Mouse (Mus musculus) hindbrain, embryonic 10.5 days (tissue): ENCODE data around the gene Lin7c. TPM values are rescaled to one million over a fixed set of nuclear protein-coding genes. Genes with fewer than 3 reads are reported as not detected.

Experiments
- DNase-seq: peaks from one replicate; pipeline ENCODE4 v3.0.0-alpha.2; 2017; ENCODE audit warnings: low spot score
- H3K27ac ChIP-seq: fragments of 300-500 bp; sonication (generic); 2 replicates; pipeline ENCODE4 v1.5.1; 2016; ENCODE audit warnings: mild to moderate bottlenecking, moderate library complexity
- H3K27me3 ChIP-seq: fragments of 300-500 bp; sonication (generic); 2 replicates; pipeline ENCODE4 v1.6.1; 2016; ENCODE audit warnings: mild to moderate bottlenecking; ENCODE audit not compliant: poor library complexity, insufficient read depth, severe bottlenecking
- H3K36me3 ChIP-seq: fragments of 300-500 bp; sonication (generic); 2 replicates; pipeline ENCODE4 v1.6.1; 2016; ENCODE audit warnings: mild to moderate bottlenecking, moderate library complexity
- H3K4me1 ChIP-seq: fragments of 300-500 bp; sonication (generic); replicated peaks from 2 replicates; pipeline ENCODE4 v1.6.1; 2016; ENCODE audit warnings: mild to moderate bottlenecking
- H3K4me3 ChIP-seq: fragments of 300-500 bp; sonication (generic); 2 replicates; pipeline ENCODE4 v1.5.1; 2016; ENCODE audit warnings: mild to moderate bottlenecking, moderate library complexity
- H3K9me3 ChIP-seq: fragments of 300-500 bp; sonication (generic); 2 replicates; pipeline ENCODE4 v1.6.1; 2016; ENCODE audit warnings: mild to moderate bottlenecking, moderate library complexity
- WGBS: fragments of 180-500 bp; shearing (Covaris S2); methylation state at CpG from one replicate; pipeline ENCODE4 v1.1.7; 2016; 5-methylcytosine and 5-hydroxymethylcytosine counted together
- polyA plus RNA-seq: library from polyadenylated mRNA; unstranded; fragments of >200 nt; fragmentation: Nextera tagmentation; extraction: Ambion mirVana; gene quantifications from 2 replicates; pipeline ENCODE4 v1.2.1, GENCODE M21; 2016

Lin7c gene
- polyA plus RNA-seq, 1 experiment from 2014 or later, result 91.5 TPM

DNA sequence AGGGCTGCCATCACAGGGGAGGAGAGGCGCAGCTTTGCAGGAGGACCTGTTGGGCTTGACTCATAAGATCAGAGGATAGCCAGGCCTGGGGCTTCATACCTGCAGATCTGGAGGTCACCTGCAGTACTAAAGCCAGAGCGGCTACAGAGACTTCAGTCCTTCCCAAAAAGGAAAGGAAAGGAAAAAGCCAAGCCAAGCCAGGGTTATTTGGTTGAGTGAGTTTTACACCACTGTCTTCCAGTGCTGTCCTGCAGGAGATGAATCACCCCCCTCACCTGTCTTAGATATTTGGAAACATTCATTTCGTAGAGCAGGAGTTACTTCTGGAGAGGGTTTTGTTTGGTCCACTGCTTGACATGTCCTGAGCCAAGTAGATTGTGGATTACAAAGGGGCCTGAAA lies 42.5 kb downstream of the Lin7c start:
- Histone ChIP-seq H3K9me3 (no peaks in the 10 kb centered on the region), H3K36me3 (peaks cover 7% of the 10 kb centered on the region), H3K4me3 (no peak overlapping the region), H3K4me1 (peaks cover 52% of the 10 kb centered on the region), H3K27ac (no peak overlapping the region), H3K27me3 (no peaks in the 10 kb centered on the region)
- DNase-seq, result no peak
- WGBS, result 82% methylated on average over 3 of the region's 3 CpGs

DNA sequence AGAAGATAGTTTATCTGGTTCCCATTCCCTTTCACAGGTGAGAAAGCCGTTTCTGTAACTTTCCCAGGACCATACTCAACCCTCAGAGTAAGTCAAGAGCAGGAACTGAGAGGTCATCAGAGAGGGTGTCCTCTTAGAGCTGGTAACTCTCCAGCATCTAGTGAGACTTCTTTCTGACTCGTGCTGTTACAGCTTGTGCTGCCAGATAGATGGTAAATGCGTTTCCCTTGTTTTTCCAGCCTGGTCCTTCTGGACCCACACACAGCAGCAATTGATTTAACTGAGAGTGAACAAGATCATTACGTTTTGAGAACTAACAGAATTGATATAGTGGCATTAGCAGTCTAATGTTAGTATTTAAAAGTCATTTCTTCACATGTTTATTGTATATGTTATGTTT lies 43.4 kb downstream of the Lin7c start:
- Histone ChIP-seq H3K27me3 (no peaks in the 10 kb centered on the region), H3K4me1 (peaks cover 48% of the 10 kb centered on the region), H3K4me3 (no peak overlapping the region), H3K27ac (no peak overlapping the region), H3K9me3 (no peaks in the 10 kb centered on the region), H3K36me3 (peaks cover 16% of the 10 kb centered on the region)
- no peak for DNase-seq
- 80% methylated on average over 4 of the region's 4 CpGs for WGBS

DNA sequence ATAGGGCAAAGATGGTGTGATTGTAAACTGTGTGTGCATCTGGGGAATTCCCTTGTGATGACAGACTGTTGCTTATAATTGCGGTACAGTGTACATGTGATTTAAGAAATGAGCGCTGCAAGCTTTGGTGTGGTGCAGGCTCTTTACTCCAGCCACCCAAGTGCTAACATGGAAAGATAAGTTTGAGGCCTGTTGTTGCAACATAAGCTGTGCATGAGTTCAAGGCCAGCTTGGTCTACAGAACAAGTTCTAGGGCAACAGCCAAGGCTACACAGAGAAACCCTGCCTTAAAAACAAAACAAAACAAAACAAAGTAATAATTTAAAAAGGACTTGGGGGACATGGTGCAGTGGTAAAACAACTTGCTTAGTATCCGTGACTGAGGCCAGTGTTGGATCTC lies 44.5 kb downstream of the Lin7c start:
- no peaks in the 10 kb centered on the region for H3K9me3 ChIP-seq
- WGBS, result 93% methylated on average over 3 of the region's 3 CpGs
- H3K4me1 ChIP-seq, result peaks cover 46% of the 10 kb centered on the region
- no peak overlapping the region for H3K4me3 ChIP-seq
- H3K27ac ChIP-seq, result no peak overlapping the region
- no peaks in the 10 kb centered on the region for H3K27me3 ChIP-seq
- H3K36me3 ChIP-seq, result peaks cover 19% of the 10 kb centered on the region
- DNase-seq, result no peak

DNA sequence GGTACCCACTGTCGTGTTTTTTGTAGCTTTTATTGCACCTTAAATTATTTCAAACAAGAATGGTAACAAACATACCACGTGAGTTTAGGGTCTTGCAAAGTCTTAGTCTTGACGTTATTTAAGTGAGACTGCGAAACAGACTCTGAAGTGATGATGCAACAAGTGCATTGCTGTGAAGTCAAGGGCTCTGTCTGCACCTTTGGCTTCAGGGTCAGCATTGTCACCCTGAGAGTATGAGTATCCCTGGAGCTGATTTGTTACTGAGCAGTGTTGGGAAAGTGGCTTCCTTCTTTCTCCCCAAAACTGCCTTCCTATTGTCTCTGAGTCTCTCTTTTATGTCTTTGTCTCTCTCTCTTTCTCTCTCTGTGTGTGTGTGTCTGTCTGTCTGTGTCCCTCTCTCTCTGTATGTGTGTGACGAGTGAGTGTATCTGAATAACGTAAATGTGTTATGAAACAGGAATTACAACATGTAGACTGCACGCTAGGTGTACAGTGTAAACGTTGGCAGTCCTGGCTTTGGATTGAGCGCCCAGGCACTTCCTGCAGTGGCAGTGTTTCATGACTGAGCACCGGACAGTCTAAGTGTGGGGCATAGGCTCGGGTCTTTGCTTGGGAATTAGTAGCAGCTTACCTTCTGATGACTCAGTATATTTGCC lies 45.2 kb downstream of the Lin7c start:
- Histone ChIP-seq H3K9me3 (no peaks in the 10 kb centered on the region), H3K4me1 (peaks cover 49% of the 10 kb centered on the region), H3K27me3 (no peaks in the 10 kb centered on the region), H3K4me3 (no peak overlapping the region), H3K36me3 (peaks cover 16% of the 10 kb centered on the region), H3K27ac (peak overlapping the region; percentile 31; the same call in 1 of the 2 replicates)
- 75% methylated on average over 11 of the region's 11 CpGs for WGBS
- DNase-seq, result no peak

DNA sequence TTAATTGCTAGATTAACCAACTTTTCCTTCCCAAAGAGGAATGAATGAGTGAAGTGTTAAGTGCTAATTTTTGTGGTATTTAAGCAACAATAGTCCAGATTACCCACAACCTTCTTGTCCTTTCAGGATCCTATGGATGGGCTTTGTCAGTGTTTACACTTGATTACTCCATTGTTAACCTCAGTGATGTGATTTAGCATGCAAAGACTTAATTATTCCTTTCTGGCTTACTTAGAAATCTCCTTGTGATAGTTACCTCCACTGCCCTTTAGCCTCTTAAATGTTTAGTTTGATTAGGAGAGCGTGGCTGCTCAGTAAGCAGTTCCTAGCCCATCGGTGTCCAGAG lies 45.7 kb downstream of the Lin7c start:
- WGBS, result 52% methylated on average over 2 of the region's 2 CpGs
- H3K4me3 ChIP-seq, result no peak overlapping the region
- no peak for DNase-seq
- H3K36me3 ChIP-seq, result peaks cover 16% of the 10 kb centered on the region
- H3K27me3 ChIP-seq, result no peaks in the 10 kb centered on the region
- H3K27ac ChIP-seq, result 0 out of 2 replicates have a peak overlapping the region, but pooled peaks have one; percentile 31
- H3K9me3 ChIP-seq, result no peaks in the 10 kb centered on the region
- peaks cover 49% of the 10 kb centered on the region for H3K4me1 ChIP-seq

DNA sequence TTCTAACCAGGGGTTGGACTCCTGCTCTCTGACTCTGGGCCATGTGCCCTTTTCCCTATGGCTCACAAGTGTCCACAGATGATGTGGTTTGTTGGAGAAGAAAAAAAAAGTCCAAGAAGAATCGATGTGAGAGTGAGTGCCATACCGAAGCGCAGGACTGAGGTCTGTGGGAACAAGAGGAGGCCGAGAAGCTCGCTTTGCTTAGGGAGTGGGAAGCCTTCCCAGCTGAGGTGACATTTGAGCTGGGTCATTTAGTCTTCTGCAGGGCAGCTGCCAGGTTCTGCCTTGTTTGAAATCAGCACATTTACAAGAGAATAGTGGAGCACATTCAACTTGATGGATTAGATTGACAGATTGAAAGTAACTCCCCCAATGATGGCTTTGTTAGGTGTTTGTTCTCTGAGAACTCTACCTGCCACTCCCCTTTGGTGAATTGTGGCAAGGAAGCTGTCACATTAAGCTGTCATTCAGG lies 51.4 kb downstream of the Lin7c start:
- Histone ChIP-seq H3K27ac (peak overlapping the region; percentile 84), H3K27me3 (no peaks in the 10 kb centered on the region), H3K4me3 (0 out of 2 replicates have a peak overlapping the region, but pooled peaks have one; percentile 16), H3K9me3 (no peaks in the 10 kb centered on the region), H3K4me1 (peaks cover 46% of the 10 kb centered on the region), H3K36me3 (peaks cover 16% of the 10 kb centered on the region)
- peak; percentile 64 for DNase-seq
- 8% methylated on average over 5 of the region's 5 CpGs for WGBS

DNA sequence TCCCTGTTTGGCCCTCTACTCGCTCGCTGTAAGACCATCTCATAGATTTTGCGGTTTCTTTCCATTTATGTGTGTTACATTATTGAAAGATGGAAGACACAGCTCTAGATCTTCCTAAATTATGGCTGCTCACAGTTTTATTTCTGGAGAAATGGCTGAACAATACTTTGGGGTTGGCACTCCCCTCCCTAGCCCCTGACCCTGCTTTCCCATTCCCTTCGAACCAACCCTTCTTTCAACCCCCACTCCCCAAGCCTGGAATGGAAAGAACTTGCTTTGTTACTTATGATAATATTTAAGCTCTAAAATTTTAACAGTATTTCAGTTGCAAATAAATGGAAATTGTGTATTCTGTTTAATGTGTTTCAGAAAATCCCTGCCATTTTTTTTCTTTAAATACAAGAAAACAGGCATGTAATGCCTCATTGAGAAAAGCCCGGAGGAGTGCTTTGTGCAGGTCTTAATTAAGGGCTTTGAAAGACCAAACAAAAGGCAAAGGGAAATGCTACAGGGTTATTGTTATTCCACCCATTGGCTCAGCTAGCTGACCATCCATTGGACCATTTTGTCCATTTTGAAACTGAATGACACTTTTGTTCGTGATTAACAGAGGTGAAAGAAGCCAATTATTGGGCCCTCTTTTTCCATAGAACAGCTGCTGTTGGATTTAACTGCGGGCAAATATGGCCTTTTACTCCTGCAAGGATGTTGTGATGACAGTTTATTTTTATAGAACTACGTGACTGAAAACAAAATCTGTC lies 52.3 kb downstream of the Lin7c start:
- H3K27ac ChIP-seq, result peak overlapping the region; percentile 84
- 33% methylated on average over 8 of the region's 8 CpGs for WGBS
- H3K36me3 ChIP-seq, result peaks cover 13% of the 10 kb centered on the region
- peaks cover 46% of the 10 kb centered on the region for H3K4me1 ChIP-seq
- DNase-seq, result no peak
- H3K4me3 ChIP-seq, result peak overlapping the region; percentile 29
- 0 out of 2 replicates have a peak, but pooled peaks cover 3% of the 10 kb centered on the region for H3K27me3 ChIP-seq
- H3K9me3 ChIP-seq, result no peaks in the 10 kb centered on the region

DNA sequence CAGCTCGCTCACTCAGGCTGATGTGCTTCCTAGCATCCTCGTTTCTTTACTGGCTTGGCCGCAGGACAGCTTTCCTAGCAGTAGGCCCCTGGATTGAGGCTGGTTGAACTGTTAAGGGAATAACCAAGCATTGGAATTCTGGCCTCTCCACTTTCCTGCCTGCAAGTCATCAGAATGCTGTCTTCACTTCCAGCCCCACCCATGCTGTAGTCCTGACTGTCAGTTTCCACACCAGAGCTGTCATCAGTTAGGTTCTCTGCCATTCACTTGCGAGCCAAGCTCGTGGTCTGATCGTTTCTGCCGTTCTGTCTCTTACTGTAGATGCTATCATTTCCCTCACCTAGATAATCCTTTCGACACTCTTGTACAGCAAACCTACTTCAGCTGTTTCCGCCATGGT lies 54.3 kb downstream of the Lin7c start:
- peak overlapping the region; percentile 29; the same call in 1 of the 2 replicates for H3K4me3 ChIP-seq
- DNase-seq, result no peak
- 0 out of 2 replicates have a peak, but pooled peaks cover 3% of the 10 kb centered on the region for H3K27me3 ChIP-seq
- peaks cover 52% of the 10 kb centered on the region for H3K4me1 ChIP-seq
- 66% methylated on average over 9 of the region's 9 CpGs for WGBS
- H3K27ac ChIP-seq, result peak overlapping the region; percentile 84
- H3K36me3 ChIP-seq, result no peaks in the 10 kb centered on the region
- H3K9me3 ChIP-seq, result no peaks in the 10 kb centered on the region

DNA sequence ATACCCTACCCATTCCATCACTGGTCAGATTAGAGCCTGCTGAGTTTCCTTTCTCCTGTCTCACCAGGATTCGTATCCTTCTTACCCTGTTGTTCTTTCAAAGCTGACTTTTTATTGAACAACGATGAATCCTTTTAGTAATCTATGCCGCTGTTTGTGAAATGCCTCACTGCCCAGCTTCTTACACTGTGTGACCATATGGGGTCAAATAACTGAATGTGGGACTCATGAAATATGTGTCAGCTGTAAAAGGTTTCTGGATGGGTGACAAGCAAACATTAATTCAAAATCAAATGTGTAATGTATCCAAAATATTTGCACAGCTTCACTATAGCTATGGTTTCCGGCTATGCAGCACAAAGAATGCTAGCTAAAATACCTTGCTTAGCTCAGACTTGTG lies 54.9 kb downstream of the Lin7c start:
- H3K4me3 ChIP-seq, result no peak overlapping the region
- H3K36me3 ChIP-seq, result no peaks in the 10 kb centered on the region
- H3K9me3 ChIP-seq, result no peaks in the 10 kb centered on the region
- peaks cover 52% of the 10 kb centered on the region for H3K4me1 ChIP-seq
- H3K27me3 ChIP-seq, result 0 out of 2 replicates have a peak, but pooled peaks cover 3% of the 10 kb centered on the region
- peak overlapping the region; percentile 54; the same call in 1 of the 2 replicates for H3K27ac ChIP-seq
- DNase-seq, result no peak
- 57% methylated on average over 4 of the region's 4 CpGs for WGBS

DNA sequence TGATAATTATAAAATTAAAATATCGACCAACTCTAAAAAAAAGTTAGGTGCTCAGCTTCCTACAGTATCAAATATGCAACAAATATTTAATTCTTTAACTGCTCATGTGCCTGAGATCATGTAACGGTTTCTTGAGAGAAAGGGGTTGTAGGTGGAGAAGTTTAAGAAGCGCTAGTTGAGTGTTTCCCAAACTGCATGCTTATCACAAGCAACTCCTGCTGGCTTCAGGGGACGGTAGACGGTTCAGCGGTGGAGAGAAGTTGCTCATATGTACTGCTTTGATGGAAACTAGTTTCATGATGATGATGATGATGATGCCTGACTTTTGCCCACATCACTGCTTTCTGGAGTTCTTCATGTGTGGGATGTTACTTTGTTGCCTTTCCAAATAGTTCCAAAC lies 55.8 kb downstream of the Lin7c start:
- 96% methylated on average over 6 of the region's 6 CpGs for WGBS
- Histone ChIP-seq H3K4me3 (no peak overlapping the region), H3K27me3 (0 out of 2 replicates have a peak, but pooled peaks cover 3% of the 10 kb centered on the region)

DNA sequence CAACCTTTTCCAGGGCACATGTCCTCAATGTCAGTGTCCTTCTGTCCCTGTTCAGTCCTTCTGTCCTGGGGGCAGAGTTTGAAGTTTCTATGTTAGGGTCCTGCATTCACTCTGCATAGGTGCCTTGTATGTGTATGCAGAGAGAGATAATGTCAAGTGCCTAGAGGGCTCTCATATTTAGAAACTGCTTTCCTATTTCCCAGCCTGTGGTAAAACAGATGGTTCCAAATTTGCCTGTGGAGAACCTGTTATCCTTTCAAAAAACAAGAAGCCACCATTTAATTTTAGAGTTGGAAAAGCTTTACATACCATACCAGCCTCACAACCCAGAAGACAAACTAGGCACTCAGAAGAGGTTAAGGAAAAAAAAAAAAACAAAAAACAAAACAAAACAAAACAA lies 58.9 kb downstream of the Lin7c start:
- H3K9me3 ChIP-seq, result no peaks in the 10 kb centered on the region
- peaks cover 61% of the 10 kb centered on the region for H3K4me1 ChIP-seq
- no peak overlapping the region for H3K4me3 ChIP-seq
- no peaks in the 10 kb centered on the region for H3K36me3 ChIP-seq
- DNase-seq, result no peak
- H3K27me3 ChIP-seq, result 0 out of 2 replicates have a peak, but pooled peaks cover 3% of the 10 kb centered on the region
- H3K27ac ChIP-seq, result no peak overlapping the region

More for the DNA sequence above, 55.8 kb downstream of the Lin7c start:
- H3K36me3 ChIP-seq, result no peaks in the 10 kb centered on the region
- H3K9me3 ChIP-seq, result no peaks in the 10 kb centered on the region
- H3K27ac ChIP-seq, result no peak overlapping the region
- H3K4me1 ChIP-seq, result peaks cover 60% of the 10 kb centered on the region
- DNase-seq, result no peak

DNA sequence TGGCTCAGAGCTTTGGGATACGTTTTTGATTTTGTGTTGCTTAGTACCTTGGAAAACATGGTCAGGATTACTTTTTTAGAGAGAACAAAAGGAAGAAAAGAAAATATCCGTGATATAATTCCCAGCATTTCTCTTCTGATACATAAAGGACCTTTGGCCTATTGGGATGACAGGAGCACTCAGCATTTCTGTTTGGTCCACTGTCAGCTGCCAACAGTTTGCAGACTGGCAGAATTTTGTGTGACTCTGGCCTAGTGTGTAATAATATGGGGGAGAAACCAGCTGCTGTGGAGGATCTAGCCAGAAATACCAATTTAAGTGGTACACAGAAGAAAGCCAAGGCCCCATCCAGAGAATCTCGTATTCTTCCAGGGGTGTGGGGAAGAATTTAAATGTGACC lies 59.7 kb downstream of the Lin7c start:
- Histone ChIP-seq H3K4me1 (peaks cover 61% of the 10 kb centered on the region), H3K27ac (no peak overlapping the region)
- WGBS, result 66% methylated on average over 3 of the region's 3 CpGs

More for the DNA sequence above, 59.7 kb downstream of the Lin7c start:
- Histone ChIP-seq H3K9me3 (no peaks in the 10 kb centered on the region), H3K4me3 (no peak overlapping the region), H3K36me3 (no peaks in the 10 kb centered on the region), H3K27me3 (0 out of 2 replicates have a peak, but pooled peaks cover 3% of the 10 kb centered on the region)
- no peak for DNase-seq
